Mouse (Mus musculus) neural tube, postnatal 0 days (tissue): ENCODE data around the gene Ctps. TPM values are rescaled to one million over a fixed set of nuclear protein-coding genes. Genes with fewer than 3 reads are reported as not detected.

ENCODE experiments used
- polyA plus RNA-seq: library from polyadenylated mRNA; unstranded; fragments of >200 nt; fragmentation: Nextera tagmentation; extraction: Ambion mirVana; gene quantifications from 2 replicates; pipeline ENCODE4 v1.2.1, GENCODE M21; 2015

Ctps gene
- 62.4 and 63.5 TPM in 2 replicates for polyA plus RNA-seq

GRCm38 (mm10) chr4:120569486-120570437 lies at the start of gene Ctps:
Gene Ctps (minus strand): TSS chr4:120570276.

GRCm38 (mm10) chr4:120588445-120588844 lies 18.4 kb upstream of the Ctps start, which contains the start of gene Gm8439:
Gene Gm8439 (plus strand): TSS chr4:120588745.

GRCm38 (mm10) chr4:120531986-120532385 lies 38.1 kb downstream of the Ctps start, which contains the start of gene Slfnl1:
Gene Slfnl1 (plus strand): TSS chr4:120532231.

Other genes starting within 250 kb of the Ctps start
- gene Scmh1, start 165.0 kb downstream of the Ctps start, polyA plus RNA-seq, result 56.9 and 58.3 TPM in 2 replicates
- not detected in 2 replicates for gene Slfnl1, start 38.0 kb downstream of the Ctps start, polyA plus RNA-seq
- gene Gm8439, start 18.5 kb upstream of the Ctps start, polyA plus RNA-seq, result not detected in 2 replicates
- gene Cited4, start 96.3 kb upstream of the Ctps start, polyA plus RNA-seq, result 6.4 and 9.2 TPM in 2 replicates
- gene Kcnq4, start 178.3 kb upstream of the Ctps start, polyA plus RNA-seq, result 4.1 and 5.0 TPM in 2 replicates